Mouse (Mus musculus): Measurements from ENCODE around the gene Gm2431.

DNA sequence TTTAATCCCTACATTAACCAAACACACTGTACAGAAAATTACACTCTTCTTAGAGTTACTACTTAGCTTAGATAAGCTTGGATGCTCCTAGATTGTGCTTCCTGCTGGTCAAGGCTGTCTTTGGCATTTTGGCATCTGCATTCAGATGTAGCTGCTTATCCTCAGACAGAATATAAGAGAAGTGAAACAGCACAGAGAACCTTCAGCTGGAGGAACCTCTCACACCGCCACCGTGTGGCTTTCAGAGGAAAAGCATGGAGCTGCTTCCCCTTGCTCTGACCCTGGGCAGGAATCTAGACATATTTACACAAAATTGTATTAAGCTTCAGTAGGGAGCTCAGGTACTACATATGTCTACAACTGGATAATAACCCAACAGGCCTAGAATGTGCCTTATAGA lies 2.6 kb downstream of the Gm2431 start:
- TF ChIP-seq CTCF (conservative IDR thresholded peaks at IDR 0.05; ENCODE audit: low read length) = peak; percentile 73
- no peak for TF ChIP-seq POU5F1 (IDR thresholded peaks at IDR 0.05; ENCODE audit: borderline replicate concordance, low read length)

Measured in E14TG2a.4 (cell line).